Mouse (Mus musculus): ENCODE data around the gene Psme1. TPM values are rescaled to one million over a fixed set of nuclear protein-coding genes. Genes with fewer than 3 reads are reported as not detected.

Psme1 gene
- total and polyA plus RNA-seq, 3 experiments = 85.9 to 205 TPM; not detected in 1

DNA sequence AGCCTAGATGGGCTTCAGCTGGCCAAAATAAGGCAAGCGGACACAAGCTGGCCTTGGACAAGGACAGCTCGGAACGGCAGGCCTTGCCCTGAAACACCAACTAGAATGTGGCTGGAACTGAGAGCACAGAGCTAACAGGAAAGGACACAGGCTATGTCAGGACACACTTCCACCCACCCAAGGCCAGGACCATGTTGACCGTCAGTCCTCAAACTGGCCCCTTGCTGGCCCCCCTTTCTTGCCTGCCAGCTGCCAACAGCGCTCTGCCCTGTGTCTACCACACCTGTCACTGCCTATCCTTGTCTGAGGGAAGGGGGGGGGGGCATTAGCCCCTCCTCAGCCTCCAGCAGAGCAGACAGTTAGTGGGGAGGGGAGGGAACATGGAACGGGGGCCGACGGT is 2.6 kb upstream of the Psme1 start, which contains the start of gene Fitm1:
TSS of gene Fitm1 (plus strand) at position 316 of the 400 bp plus-strand sequence.
- Histone ChIP-seq H3K4me1 (ENCODE audit: control insufficient read depth in 1 of 2, insufficient read depth in 2 of 2, low read length in 2 of 2) (peaks cover 7 to 18% of the 10 kb centered on the region in 2 experiments), H3K79me2 (ENCODE audit: control insufficient read depth, insufficient read depth, low read length, poor library complexity) (peaks cover 4% of the 10 kb centered on the region), H3K36me3 (ENCODE audit: control insufficient read depth in 1 of 2, insufficient read depth in 2 of 2, low read length in 2 of 2) (peaks cover 0 to 7% of the 10 kb centered on the region in 2 experiments; a peak in 2 of 4 replicates), H3K27me3 (ENCODE audit: control insufficient read depth in 1 of 2, insufficient read depth in 2 of 2, low read length in 2 of 2) (no peaks in the 10 kb centered on the region), H3K9ac (ENCODE audit: control insufficient read depth, low read depth, low read length, poor library complexity, severe bottlenecking) (no peak within 1 kb of the TSS), H3K9me3 (replicated peaks; ENCODE audit: insufficient read depth, low read length) (no peaks in the 10 kb centered on the region), H3K4me3 (ENCODE audit: control insufficient read depth in 1 of 2, insufficient read depth in 1 of 2, low read depth in 2 of 2, low read length in 2 of 2) (no peak within 1 kb of the TSS), H3K27ac (ENCODE audit: control insufficient read depth, low read depth, low read length) (no peak within 1 kb of the TSS)
- no peak for TF ChIP-seq TAL1 (IDR thresholded peaks at IDR 0.05; ENCODE audit: low read length)
- TF ChIP-seq MEF2A (IDR thresholded peaks at IDR 0.05; ENCODE audit: extremely low read depth, insufficient replicate concordance, low read depth, low read length, poor library complexity, severe bottlenecking) = no peak
- TF ChIP-seq E2F4 (IDR thresholded peaks at IDR 0.05; ENCODE audit: borderline replicate concordance, low read depth, low read length) = no peak
- no peak for TF ChIP-seq NELFE (IDR thresholded peaks at IDR 0.05; ENCODE audit: low read depth, low read length)
- TF ChIP-seq USF1 (IDR thresholded peaks at IDR 0.05; ENCODE audit: low read depth, low read length) = no peak
- no peak for TF ChIP-seq POLR2AphosphoS5 (IDR thresholded peaks at IDR 0.05; ENCODE audit: borderline replicate concordance, low read depth, low read length)
- no peak for TF ChIP-seq HCFC1 (IDR thresholded peaks at IDR 0.05; ENCODE audit: low read depth, low read length)
- no peak for TF ChIP-seq SIN3A (IDR thresholded peaks at IDR 0.05; ENCODE audit: low read length)
- TF ChIP-seq USF2 (IDR thresholded peaks at IDR 0.05; ENCODE audit: borderline replicate concordance in 1 of 2, insufficient read depth in 1 of 2, low read depth in 1 of 2, low read length in 2 of 2) = no peak
- no peak for TF ChIP-seq MAZ (IDR thresholded peaks at IDR 0.05; ENCODE audit: low read depth, low read length)
- TF ChIP-seq ZC3H11A (IDR thresholded peaks at IDR 0.05; ENCODE audit: low read depth, low read length) = no peak
- no peak for TF ChIP-seq KAT2A (conservative IDR thresholded peaks at IDR 0.05; ENCODE audit: low read depth, low read length)
- no peak for TF ChIP-seq ZMIZ1 (IDR thresholded peaks at IDR 0.05; ENCODE audit: low read depth, low read length)
- TF ChIP-seq BHLHE40 (IDR thresholded peaks at IDR 0.05; ENCODE audit: borderline replicate concordance, low read depth, low read length) = no peak
- no peak for TF ChIP-seq TBP (IDR thresholded peaks at IDR 0.05; ENCODE audit: low read depth, low read length)
- no peak for TF ChIP-seq TCF12 (IDR thresholded peaks at IDR 0.05; ENCODE audit: low read depth, low read length)
- DNase-seq (ENCODE audit: low read depth, low spot score) = no peak

DNA sequence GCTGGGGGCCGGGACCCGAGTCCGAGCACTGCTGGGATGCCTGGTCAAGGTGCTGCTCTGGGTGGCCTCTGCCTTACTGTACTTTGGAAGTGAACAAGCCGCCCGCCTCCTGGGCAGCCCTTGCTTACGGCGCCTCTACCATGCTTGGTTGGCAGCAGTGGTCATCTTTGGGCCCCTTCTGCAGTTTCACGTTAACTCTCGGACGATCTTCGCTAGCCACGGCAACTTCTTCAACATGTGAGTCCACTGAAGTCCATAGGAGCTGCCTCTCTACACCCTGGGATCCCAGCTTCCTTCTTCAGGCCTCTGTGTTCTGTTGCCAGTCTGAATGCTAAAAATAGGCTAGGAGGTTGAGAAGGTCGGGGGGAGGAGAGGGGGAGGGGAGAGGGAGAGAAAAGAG is 2.2 kb upstream of the Psme1 start:
- Histone ChIP-seq H3K4me3 (ENCODE audit: control insufficient read depth in 1 of 2, insufficient read depth in 1 of 2, low read depth in 2 of 2, low read length in 2 of 2) (no peak overlapping the region), H3K9ac (ENCODE audit: control insufficient read depth, low read depth, low read length, poor library complexity, severe bottlenecking) (no peak overlapping the region), H3K79me2 (ENCODE audit: control insufficient read depth, insufficient read depth, low read length, poor library complexity) (peaks cover 4% of the 10 kb centered on the region), H3K27me3 (ENCODE audit: control insufficient read depth in 1 of 2, insufficient read depth in 2 of 2, low read length in 2 of 2) (no peaks in the 10 kb centered on the region), H3K4me1 (ENCODE audit: control insufficient read depth in 1 of 2, insufficient read depth in 2 of 2, low read length in 2 of 2) (peaks cover 4 to 16% of the 10 kb centered on the region in 2 experiments), H3K9me3 (replicated peaks; ENCODE audit: insufficient read depth, low read length) (no peaks in the 10 kb centered on the region), H3K36me3 (ENCODE audit: control insufficient read depth in 1 of 2, insufficient read depth in 2 of 2, low read length in 2 of 2) (peaks cover 0 to 7% of the 10 kb centered on the region in 2 experiments; a peak in 2 of 4 replicates), H3K27ac (ENCODE audit: control insufficient read depth, low read depth, low read length) (no peak overlapping the region)
- no peak for DNase-seq (ENCODE audit: low read depth, low spot score)
- TF ChIP-seq GABPA (IDR thresholded peaks at IDR 0.05; ENCODE audit: low read depth, low read length) (no peak), MXI1 (IDR thresholded peaks at IDR 0.05; ENCODE audit: low read depth, low read length) (no peak), MAZ (IDR thresholded peaks at IDR 0.05; ENCODE audit: low read depth, low read length) (no peak), MEF2A (IDR thresholded peaks at IDR 0.05; ENCODE audit: extremely low read depth, insufficient replicate concordance, low read depth, low read length, poor library complexity, severe bottlenecking) (no peak), HCFC1 (IDR thresholded peaks at IDR 0.05; ENCODE audit: low read depth, low read length) (no peak)
